Mouse (Mus musculus): ENCODE measurements around the gene Ghsr.

GRCm38 (mm10) chr3:27340757-27341156 lies 30.4 kb upstream of the Ghsr start:
- TF ChIP-seq CTCF (IDR thresholded peaks at IDR 0.05; ENCODE audit: low read depth, low read length) (no peak), POLR2A (IDR thresholded peaks at IDR 0.05; ENCODE audit: extremely low read depth, insufficient read depth, low read length) (no peak)

All from liver, adult 2 months (tissue).